Mouse (Mus musculus): ENCODE results near the gene Ten1. TPM values are rescaled to one million over a fixed set of nuclear protein-coding genes. Genes with fewer than 3 reads are reported as not detected.

Gene Ten1
- total and polyA plus RNA-seq, 3 experiments: 17.8 to 95.8 (median 47.8) TPM

DNA sequence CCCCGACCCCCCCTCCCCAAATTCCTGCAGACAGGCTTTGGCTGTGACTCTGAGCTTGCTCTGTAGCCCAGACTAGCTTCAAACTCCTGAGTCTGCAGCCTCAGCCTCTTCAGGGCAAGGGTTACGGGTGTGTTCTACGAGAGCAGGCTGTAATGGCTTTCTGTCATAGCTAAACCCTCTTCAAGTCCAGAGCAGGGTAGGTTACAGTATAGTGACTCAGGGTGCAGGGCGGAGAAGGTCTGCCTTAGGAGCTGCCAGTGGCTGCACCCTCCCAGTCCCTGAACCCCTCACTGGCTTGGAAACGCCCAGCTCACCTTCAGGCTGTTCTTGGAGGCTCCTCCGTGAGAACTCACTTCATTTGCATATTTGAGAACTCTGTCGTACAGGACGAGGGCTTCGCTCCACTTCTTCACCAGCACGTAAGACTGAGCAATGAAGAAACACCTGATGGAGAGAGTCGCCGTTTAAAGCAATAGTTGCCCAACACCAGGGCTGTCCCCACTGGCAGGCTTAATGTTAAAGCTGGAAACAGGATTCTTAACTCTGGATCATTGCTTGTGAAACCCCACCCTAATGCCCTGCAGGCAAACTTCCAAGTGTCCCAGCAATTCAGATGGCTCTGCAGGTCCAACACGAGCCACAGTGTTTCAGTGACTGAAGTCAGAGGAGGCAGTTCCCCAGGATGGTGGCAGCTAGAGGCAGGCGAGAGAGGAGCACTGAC is 49.0 kb downstream of the Ten1 start:
- no peaks in the 10 kb centered on the region for H3K9me3 ChIP-seq (replicated peaks)
- DNase-seq (ENCODE audit: low spot score) (no peak), ATAC-seq (ENCODE audit: extremely low read depth, insufficient number of reproducible peaks, low FRiP score, poor library complexity, severe bottlenecking) (no peak)
- H3K4me3 ChIP-seq (ENCODE audit: low read depth, low read length): no peak overlapping the region
- H3K4me1 ChIP-seq (ENCODE audit: insufficient read depth, low read depth, low read length): no peaks in the 10 kb centered on the region
- TF ChIP-seq POLR2AphosphoS5 (IDR thresholded peaks at IDR 0.05; ENCODE audit: insufficient replicate concordance, low read depth, low read length): no peak
- TF ChIP-seq GATA2 (IDR thresholded peaks at IDR 0.05; ENCODE audit: borderline replicate concordance, low read depth, low read length): no peak
- TF ChIP-seq GATA1 (IDR thresholded peaks at IDR 0.05; ENCODE audit: borderline replicate concordance, low read length): no peak
- TF ChIP-seq CTCF (IDR thresholded peaks at IDR 0.05; ENCODE audit: low read depth, low read length): no peak
- TF ChIP-seq TAL1 (conservative IDR thresholded peaks at IDR 0.05; ENCODE audit: low read depth, low read length): no peak
- H3K36me3 ChIP-seq (replicated peaks): peaks cover 100% of the 10 kb centered on the region
- no peaks in the 10 kb centered on the region for H3K27me3 ChIP-seq (ENCODE audit: insufficient read depth, low read length)

DNA sequence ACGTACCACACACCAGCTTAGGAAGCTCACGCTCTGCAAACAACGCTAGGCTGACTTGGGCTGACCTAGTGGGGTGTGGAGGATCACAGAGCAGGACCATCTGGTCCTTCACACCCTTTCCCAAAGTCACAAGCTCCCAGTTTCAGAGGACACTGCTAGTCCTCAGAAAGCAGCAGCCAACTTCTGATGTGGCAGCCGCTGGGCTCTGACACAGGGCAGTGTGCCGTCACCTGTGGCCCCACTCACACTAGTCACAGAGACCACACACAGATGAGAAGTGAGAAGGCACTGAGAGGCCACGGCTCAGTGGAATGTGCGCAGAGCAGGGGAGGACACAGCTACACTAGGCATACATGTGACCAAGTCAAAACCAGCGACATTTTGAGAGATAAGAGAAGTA is 52.2 kb downstream of the Ten1 start:
- Histone ChIP-seq H3K4me1 (ENCODE audit: insufficient read depth, low read depth, low read length) (peaks cover 8% of the 10 kb centered on the region), H3K4me3 (ENCODE audit: low read depth, low read length) (no peak overlapping the region), H3K9me3 (replicated peaks) (no peaks in the 10 kb centered on the region), H3K36me3 (replicated peaks) (peaks cover 100% of the 10 kb centered on the region), H3K27me3 (ENCODE audit: insufficient read depth, low read length) (no peaks in the 10 kb centered on the region)
- no peak for ATAC-seq (ENCODE audit: extremely low read depth, insufficient number of reproducible peaks, low FRiP score, poor library complexity, severe bottlenecking)
- no peak for DNase-seq (ENCODE audit: low spot score)
- no peak for TF ChIP-seq TAL1 (conservative IDR thresholded peaks at IDR 0.05; ENCODE audit: low read depth, low read length)
- no peak for TF ChIP-seq GATA2 (IDR thresholded peaks at IDR 0.05; ENCODE audit: borderline replicate concordance, low read depth, low read length)
- TF ChIP-seq CTCF (IDR thresholded peaks at IDR 0.05; ENCODE audit: low read depth, low read length): no peak
- TF ChIP-seq POLR2AphosphoS5 (IDR thresholded peaks at IDR 0.05; ENCODE audit: insufficient replicate concordance, low read depth, low read length): no peak
- no peak for TF ChIP-seq GATA1 (IDR thresholded peaks at IDR 0.05; ENCODE audit: borderline replicate concordance, low read length)

DNA sequence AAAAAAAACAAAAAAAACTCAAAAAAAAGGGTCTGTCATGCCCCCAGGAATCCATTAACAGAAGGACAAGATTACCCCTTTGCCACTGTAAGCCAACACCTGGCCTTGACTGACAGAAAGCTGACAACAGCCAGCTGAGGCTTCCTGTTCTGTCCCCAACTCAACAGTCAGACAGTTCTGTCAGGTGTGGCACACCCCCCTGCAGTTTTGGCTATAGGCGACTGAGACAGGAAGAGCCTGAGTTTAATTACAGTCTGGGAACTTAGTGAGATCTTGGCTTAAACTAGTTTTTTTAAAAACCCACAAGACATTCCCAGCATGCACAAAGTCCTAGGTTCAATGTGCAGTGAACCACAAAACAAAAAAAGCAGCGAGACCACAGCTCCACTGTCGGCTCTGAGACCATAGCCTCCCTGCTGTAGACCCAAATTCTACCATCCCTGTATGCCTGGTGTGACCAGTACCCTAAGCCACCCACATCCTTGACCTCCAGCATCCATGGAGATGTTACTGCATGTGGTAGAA is 54.5 kb downstream of the Ten1 start:
- no peaks in the 10 kb centered on the region for H3K9me3 ChIP-seq (replicated peaks)
- no peak for ATAC-seq (ENCODE audit: extremely low read depth, insufficient number of reproducible peaks, low FRiP score, poor library complexity, severe bottlenecking)
- H3K27me3 ChIP-seq (ENCODE audit: insufficient read depth, low read length): no peaks in the 10 kb centered on the region
- DNase-seq (ENCODE audit: low spot score): no peak
- no peak for TF ChIP-seq GATA1 (IDR thresholded peaks at IDR 0.05; ENCODE audit: borderline replicate concordance, low read length)
- no peak overlapping the region for H3K4me3 ChIP-seq (ENCODE audit: low read depth, low read length)
- H3K4me1 ChIP-seq (ENCODE audit: insufficient read depth, low read depth, low read length): peaks cover 12% of the 10 kb centered on the region
- peaks cover 100% of the 10 kb centered on the region for H3K36me3 ChIP-seq (replicated peaks)

DNA sequence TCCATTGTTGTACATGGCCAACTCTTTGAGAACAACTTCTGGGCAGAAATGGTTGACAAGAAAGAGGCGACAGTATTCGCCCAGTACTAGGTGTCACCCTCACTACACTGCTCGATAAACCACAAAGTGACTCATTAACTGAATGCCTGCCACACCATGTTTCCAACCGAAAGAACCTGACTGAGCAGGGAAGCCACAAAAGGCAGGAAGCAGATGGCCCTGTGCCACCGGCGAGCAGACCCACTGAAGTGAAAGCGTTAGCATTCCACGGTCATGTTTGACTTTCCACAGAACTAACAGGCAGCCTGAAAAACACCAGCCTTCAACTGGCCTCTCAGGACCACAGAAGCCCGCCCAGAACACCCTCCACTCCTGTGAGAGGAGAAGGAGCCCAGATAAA is 56.0 kb downstream of the Ten1 start:
- Histone ChIP-seq H3K27me3 (ENCODE audit: insufficient read depth, low read length) (no peaks in the 10 kb centered on the region), H3K36me3 (replicated peaks) (peaks cover 100% of the 10 kb centered on the region), H3K4me3 (ENCODE audit: low read depth, low read length) (no peak overlapping the region), H3K9me3 (replicated peaks) (no peaks in the 10 kb centered on the region), H3K4me1 (ENCODE audit: insufficient read depth, low read depth, low read length) (peaks cover 12% of the 10 kb centered on the region)
- peak; percentile 57 for ATAC-seq (ENCODE audit: extremely low read depth, insufficient number of reproducible peaks, low FRiP score, poor library complexity, severe bottlenecking)
- TF ChIP-seq GATA2 (IDR thresholded peaks at IDR 0.05; ENCODE audit: borderline replicate concordance, low read depth, low read length): no peak
- TF ChIP-seq GATA1 (IDR thresholded peaks at IDR 0.05; ENCODE audit: borderline replicate concordance, low read length): no peak
- TF ChIP-seq TAL1 (conservative IDR thresholded peaks at IDR 0.05; ENCODE audit: low read depth, low read length): no peak
- TF ChIP-seq CTCF (IDR thresholded peaks at IDR 0.05; ENCODE audit: low read depth, low read length): no peak
- TF ChIP-seq POLR2AphosphoS5 (IDR thresholded peaks at IDR 0.05; ENCODE audit: insufficient replicate concordance, low read depth, low read length): no peak
- no peak for DNase-seq (ENCODE audit: low spot score)

DNA sequence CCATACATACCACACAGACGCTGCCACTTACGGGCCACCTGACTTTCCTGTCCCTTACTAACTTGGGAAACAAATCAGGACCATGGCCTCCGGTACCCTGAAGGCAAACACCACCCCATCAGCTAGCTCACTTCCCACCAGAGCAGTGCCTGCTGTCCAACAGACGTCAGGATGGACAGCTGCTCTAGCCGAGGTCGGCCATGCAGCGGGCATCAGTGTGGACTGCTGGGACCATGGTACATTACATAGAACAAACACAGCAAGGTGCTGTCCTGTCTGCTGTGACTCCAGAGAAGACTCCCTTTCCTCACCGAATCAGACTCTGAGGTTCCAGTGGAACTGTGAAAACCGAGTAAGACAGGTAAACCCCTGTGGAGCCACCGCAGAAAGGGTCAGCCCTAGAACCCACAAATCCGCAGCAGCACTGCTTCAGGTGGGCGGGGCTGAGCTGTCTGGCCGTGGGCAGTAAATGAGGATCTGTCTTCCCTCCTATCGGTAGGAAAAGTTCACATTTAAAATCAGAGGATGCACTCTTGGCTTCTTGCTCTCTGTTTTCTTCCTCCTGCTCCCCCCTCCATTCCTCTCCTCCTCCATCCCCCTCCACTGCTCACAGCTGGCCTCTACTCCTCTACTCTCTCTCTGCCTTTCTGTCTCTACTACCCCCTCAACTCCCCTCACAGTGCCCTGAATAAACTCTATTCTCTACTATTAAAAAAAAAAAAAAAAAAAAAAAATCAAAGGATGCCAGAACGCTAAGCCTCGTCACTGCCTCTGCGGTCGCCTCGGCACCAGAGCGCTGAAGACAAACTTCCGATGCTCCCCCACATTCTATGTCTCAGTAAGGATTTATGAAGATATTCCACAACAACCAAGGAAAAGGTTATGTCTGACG is 56.7 kb downstream of the Ten1 start:
- ATAC-seq (ENCODE audit: extremely low read depth, insufficient number of reproducible peaks, low FRiP score, poor library complexity, severe bottlenecking) (no peak), DNase-seq (ENCODE audit: low spot score) (no peak)
- Histone ChIP-seq H3K9me3 (replicated peaks) (no peaks in the 10 kb centered on the region), H3K36me3 (replicated peaks) (peaks cover 100% of the 10 kb centered on the region), H3K4me3 (ENCODE audit: low read depth, low read length) (no peak overlapping the region), H3K4me1 (ENCODE audit: insufficient read depth, low read depth, low read length) (peaks cover 12% of the 10 kb centered on the region), H3K27me3 (ENCODE audit: insufficient read depth, low read length) (no peaks in the 10 kb centered on the region)
- TF ChIP-seq GATA1 (IDR thresholded peaks at IDR 0.05; ENCODE audit: borderline replicate concordance, low read length) (no peak), POLR2AphosphoS5 (IDR thresholded peaks at IDR 0.05; ENCODE audit: insufficient replicate concordance, low read depth, low read length) (no peak), CTCF (IDR thresholded peaks at IDR 0.05; ENCODE audit: low read depth, low read length) (no peak), GATA2 (IDR thresholded peaks at IDR 0.05; ENCODE audit: borderline replicate concordance, low read depth, low read length) (no peak), TAL1 (conservative IDR thresholded peaks at IDR 0.05; ENCODE audit: low read depth, low read length) (no peak)

DNA sequence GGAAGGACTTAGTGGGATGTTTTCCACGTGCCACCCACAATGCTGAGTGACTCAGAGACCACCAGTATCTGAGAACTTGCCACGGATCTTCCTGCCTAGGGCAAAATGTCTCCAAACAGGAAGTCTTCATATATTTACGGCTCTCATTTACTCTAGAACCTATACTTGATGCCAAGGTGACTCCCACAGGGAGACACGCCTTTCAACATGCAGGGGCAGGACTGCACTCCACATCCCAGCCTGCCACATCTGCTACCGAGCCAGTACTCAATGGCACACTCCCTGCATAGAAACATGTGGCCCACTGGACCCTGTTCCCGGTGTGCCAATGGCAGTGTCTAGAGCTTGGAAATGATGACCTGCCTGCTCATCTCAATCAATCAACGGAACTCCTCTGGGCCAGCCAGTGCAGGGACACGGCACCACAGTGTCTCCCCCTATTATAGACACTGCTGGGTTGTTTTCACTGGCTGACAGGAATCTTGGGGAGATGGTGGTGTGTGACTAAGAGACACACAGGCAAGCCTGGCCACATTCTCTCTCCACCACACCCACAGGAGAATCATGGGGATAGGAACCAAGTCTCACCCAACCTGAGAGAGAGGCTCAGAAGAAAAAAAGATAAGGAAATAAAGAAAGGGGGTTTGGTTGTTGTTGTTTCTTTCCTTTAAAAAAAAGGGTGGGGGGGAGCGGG is 57.5 kb downstream of the Ten1 start:
- Histone ChIP-seq H3K36me3 (replicated peaks) (peaks cover 100% of the 10 kb centered on the region), H3K27me3 (ENCODE audit: insufficient read depth, low read length) (no peaks in the 10 kb centered on the region), H3K9me3 (replicated peaks) (no peaks in the 10 kb centered on the region), H3K4me1 (ENCODE audit: insufficient read depth, low read depth, low read length) (peaks cover 14% of the 10 kb centered on the region), H3K4me3 (ENCODE audit: low read depth, low read length) (no peak overlapping the region)
- no peak for ATAC-seq (ENCODE audit: extremely low read depth, insufficient number of reproducible peaks, low FRiP score, poor library complexity, severe bottlenecking)
- TF ChIP-seq GATA1 (IDR thresholded peaks at IDR 0.05; ENCODE audit: borderline replicate concordance, low read length): no peak
- no peak for TF ChIP-seq TAL1 (conservative IDR thresholded peaks at IDR 0.05; ENCODE audit: low read depth, low read length)
- no peak for TF ChIP-seq CTCF (IDR thresholded peaks at IDR 0.05; ENCODE audit: low read depth, low read length)
- TF ChIP-seq GATA2 (IDR thresholded peaks at IDR 0.05; ENCODE audit: borderline replicate concordance, low read depth, low read length): no peak
- no peak for TF ChIP-seq POLR2AphosphoS5 (IDR thresholded peaks at IDR 0.05; ENCODE audit: insufficient replicate concordance, low read depth, low read length)
- DNase-seq (ENCODE audit: low spot score): no peak
